8 mouse cellular contexts compared by ENCODE assay signal in the genomic region with DNA sequence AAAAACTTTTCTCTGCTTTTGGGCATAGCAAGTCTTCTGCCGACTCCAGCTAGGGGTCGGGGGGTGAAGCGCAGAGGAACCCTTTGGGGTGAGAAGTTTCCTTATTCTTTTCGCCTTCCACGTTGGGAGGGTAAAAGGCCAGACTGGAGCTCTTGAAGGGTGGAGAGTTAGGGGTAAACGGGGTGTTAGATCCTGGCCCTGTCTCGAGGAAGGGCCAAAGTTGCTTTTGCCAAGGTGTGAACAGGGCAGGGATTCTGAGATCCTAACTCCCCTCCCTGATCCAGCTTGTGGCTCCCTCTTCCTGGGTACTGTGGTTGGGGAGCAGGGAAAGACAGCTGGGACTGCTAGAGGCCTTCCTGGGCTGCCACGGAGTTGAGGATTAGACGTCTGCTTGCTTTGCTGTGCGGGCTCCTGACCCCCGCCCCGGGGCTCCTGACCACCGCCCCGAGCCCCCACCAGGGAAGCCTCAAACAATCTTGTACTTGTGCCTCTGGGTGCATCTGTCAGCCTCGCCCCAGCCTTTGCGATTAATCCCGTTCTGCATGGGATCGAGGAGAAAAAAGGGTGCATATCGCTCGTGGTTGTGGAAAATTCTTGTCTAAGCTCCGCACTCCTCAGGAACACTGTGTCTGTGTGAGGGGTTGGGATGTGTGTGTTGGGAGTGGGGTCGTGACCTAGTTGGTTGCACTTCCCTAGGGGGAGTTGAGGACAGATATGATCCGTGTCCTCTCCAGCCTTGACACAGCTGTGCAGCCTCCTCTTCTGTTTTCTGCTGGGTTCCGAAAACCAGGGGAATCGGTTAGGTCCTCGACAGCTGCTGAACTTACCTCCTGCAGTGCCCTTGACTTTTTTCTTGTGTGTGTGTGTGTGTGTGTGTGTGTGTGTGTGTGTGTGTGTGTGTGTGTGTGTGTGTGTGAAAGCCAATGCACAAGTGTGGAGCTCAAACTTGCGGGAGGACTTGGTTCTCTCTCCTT. TPM values are rescaled to one million over a fixed set of nuclear protein-coding genes. Genes with fewer than 3 reads are reported as not detected.
DNase-seq lines count a peak whose midpoint lies in the region; ATAC-seq and TF ChIP-seq lines count a peak whose summit lies in the region.

No protein-coding gene starts in this region.

- peaks cover 1% of the 10 kb centered on the region; the same call in 1 of the 2 replicates for H3K36me3 ChIP-seq in forebrain, embryonic 10.5 days (replicated peaks)
- no peaks in the 10 kb centered on the region for H3K36me3 ChIP-seq in intestine, embryonic 16.5 days (ENCODE audit: control insufficient read depth, insufficient read depth, low read length)
- no peaks in the 10 kb centered on the region for H3K36me3 ChIP-seq in neural tube, embryonic 12.5 days

- ATAC-seq in intestine, embryonic 16.5 days: no peak
- ATAC-seq in neural tube, embryonic 12.5 days (ENCODE audit: low FRiP score, low read depth): no peak

- no peak for TF ChIP-seq POLR2A in lung, adult 2 months (IDR thresholded peaks at IDR 0.05; ENCODE audit: borderline replicate concordance, extremely low read depth, low read depth, low read length)

- DNase-seq in lung, adult 2 months: peak; percentile 46
- DNase-seq in lung, postnatal 14 days: no peak
- no peak for DNase-seq in forebrain, embryonic 10.5 days (ENCODE audit: extremely low spot score, low spot score)
- no peak for DNase-seq in cerebellum, postnatal 10 days
- DNase-seq in gastrocnemius, postnatal 4 days (ENCODE audit: low spot score in 2 of 2): no peak
- no peak for DNase-seq in left cerebral cortex, adult 8-10 months (ENCODE audit: low spot score in 2 of 2)

- peak overlapping the region; percentile 83 for H3K27ac ChIP-seq in forebrain, embryonic 10.5 days
- peak overlapping the region; percentile 60 for H3K27ac ChIP-seq in intestine, embryonic 16.5 days (ENCODE audit: low read length)
- H3K27ac ChIP-seq in neural tube, embryonic 12.5 days: no peak overlapping the region

- H3K9ac ChIP-seq in intestine, embryonic 16.5 days (ENCODE audit: low read depth, low read length): peak overlapping the region; percentile 84
- H3K9ac ChIP-seq in neural tube, embryonic 12.5 days: peak overlapping the region; percentile 64

- peaks cover 18% of the 10 kb centered on the region for H3K4me1 ChIP-seq in lung, adult 2 months (ENCODE audit: control insufficient read depth, insufficient read depth, low read length)
- peaks cover 62% of the 10 kb centered on the region for H3K4me1 ChIP-seq in forebrain, embryonic 10.5 days
- peaks cover 30% of the 10 kb centered on the region for H3K4me1 ChIP-seq in intestine, embryonic 16.5 days (ENCODE audit: control insufficient read depth, insufficient read depth, low read length)
- H3K4me1 ChIP-seq in neural tube, embryonic 12.5 days: peaks cover 40% of the 10 kb centered on the region

- peak overlapping the region; percentile 88 for H3K4me3 ChIP-seq in lung, adult 2 months (replicated peaks; ENCODE audit: extremely low read depth, low read depth, low read length)
- peak overlapping the region; percentile 84 for H3K4me3 ChIP-seq in forebrain, embryonic 10.5 days
- peak overlapping the region; percentile 81 for H3K4me3 ChIP-seq in intestine, embryonic 16.5 days (ENCODE audit: low read length)
- H3K4me3 ChIP-seq in neural tube, embryonic 12.5 days: peak overlapping the region; percentile 57

- H3K27me3 ChIP-seq in forebrain, embryonic 10.5 days (ENCODE audit: poor library complexity, severe bottlenecking): peaks cover 79% of the 10 kb centered on the region
- H3K27me3 ChIP-seq in intestine, embryonic 16.5 days (replicated peaks; ENCODE audit: control insufficient read depth, insufficient read depth, low read length): no peaks in the 10 kb centered on the region
- peaks cover 48% of the 10 kb centered on the region for H3K27me3 ChIP-seq in neural tube, embryonic 12.5 days (replicated peaks)

- TF ChIP-seq CTCF in lung, adult 2 months (IDR thresholded peaks at IDR 0.05; ENCODE audit: insufficient read depth, low read length): no peak

- H3K4me2 ChIP-seq in intestine, embryonic 16.5 days (ENCODE audit: low read depth, low read length): peak overlapping the region; percentile 84
- H3K4me2 ChIP-seq in neural tube, embryonic 12.5 days (replicated peaks): peak overlapping the region; percentile 97

- no peaks in the 10 kb centered on the region for H3K9me3 ChIP-seq in forebrain, embryonic 10.5 days
- no peaks in the 10 kb centered on the region for H3K9me3 ChIP-seq in intestine, embryonic 16.5 days (ENCODE audit: control insufficient read depth, low read length)
- H3K9me3 ChIP-seq in neural tube, embryonic 12.5 days: no peaks in the 10 kb centered on the region

- WGBS in lung, adult 2 months: 10% methylated on average over 27 of the region's 27 CpGs
- 9% methylated on average over 27 of the region's 27 CpGs for WGBS in forebrain, embryonic 10.5 days
- 18% methylated on average over 27 of the region's 27 CpGs for WGBS in intestine, embryonic 16.5 days
- 9% methylated on average over 27 of the region's 27 CpGs for WGBS in neural tube, embryonic 12.5 days

RNA-seq across cellular contexts. Expression of gene Epha2, which starts 1.7 kb away (rescaled TPM):
- polyA plus RNA-seq in lung, adult 2 months (2012; rRNA removed): 54.0 and 68.8 TPM in 2 replicates
- polyA plus RNA-seq in forebrain, embryonic 10.5 days (2016; fragmentation: Nextera tagmentation; extraction: Ambion mirVana): 3.3 and 3.7 TPM in 2 replicates
- 7.6 and 8.5 TPM in 2 replicates for polyA plus RNA-seq in intestine, embryonic 16.5 days (2015; fragmentation: Nextera tagmentation; extraction: Ambion mirVana)
- polyA plus RNA-seq in neural tube, embryonic 12.5 days (2016; fragmentation: Nextera tagmentation; extraction: Ambion mirVana): 2.7 and 3.0 TPM in 2 replicates
- 1 to 10 TPM; 3.7 to 4.7 TPM for total RNA-seq in gastrocnemius, postnatal 4 days (2021)
- 1 to 10 TPM in 3 of 4 experiments, under 1 TPM in 1; 0.98 to 1.7 (median 1.2) TPM for total RNA-seq in left cerebral cortex, adult 8-10 months (2022)
